Mouse (Mus musculus): ENCODE measurements at regions not wholly inside any gene's neighbourhood (a gene's known extent, or its start where the extent isn't known, plus 50 kb on each side); places are given as distances from the start of the nearest gene placed in this dataset.

DNA sequence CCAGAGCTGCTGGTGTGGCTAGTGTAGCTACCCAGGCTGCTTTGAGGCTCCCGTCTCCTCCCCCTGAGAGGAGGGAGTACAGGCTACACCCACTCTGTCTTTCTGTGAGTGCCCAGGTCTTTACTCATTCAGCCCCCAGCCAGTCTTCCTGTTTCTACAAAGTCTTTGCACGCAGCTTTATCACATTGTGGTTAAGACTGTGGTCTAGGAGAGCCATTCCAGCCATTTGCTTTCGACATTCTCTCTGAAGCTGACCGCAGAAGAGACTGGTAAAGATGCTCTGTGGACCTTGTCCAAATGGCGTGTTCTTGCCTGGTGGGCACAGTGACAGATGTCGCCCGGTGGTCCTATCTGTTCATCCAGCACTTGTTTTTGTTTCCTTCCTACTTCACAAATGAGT lies 62.0 kb downstream of the Tpra1 start:
- no peak for TF ChIP-seq POLR2A (IDR thresholded peaks at IDR 0.05; ENCODE audit: insufficient read depth, low read depth, low read length)
- no peak for TF ChIP-seq CTCF (IDR thresholded peaks at IDR 0.05)
- no peak for TF ChIP-seq EP300 (IDR thresholded peaks at IDR 0.05; ENCODE audit: insufficient read depth, low read depth, low read length)
